Mouse (Mus musculus) WW6 (cell line): ENCODE measurements at regions not wholly inside any gene's neighbourhood (a gene's known extent, or its start where the extent isn't known, plus 50 kb on each side); places are given as distances from the start of the nearest gene placed in this dataset.
A peak's percentile ranks its signal among the peaks of the same experiment; 100 is the strongest.

ENCODE experiments used
- DNase-seq: peaks from one replicate; pipeline ENCODE4 v3.0.0-alpha.2; 2013; ENCODE audit warnings: low read depth, low spot score

DNA sequence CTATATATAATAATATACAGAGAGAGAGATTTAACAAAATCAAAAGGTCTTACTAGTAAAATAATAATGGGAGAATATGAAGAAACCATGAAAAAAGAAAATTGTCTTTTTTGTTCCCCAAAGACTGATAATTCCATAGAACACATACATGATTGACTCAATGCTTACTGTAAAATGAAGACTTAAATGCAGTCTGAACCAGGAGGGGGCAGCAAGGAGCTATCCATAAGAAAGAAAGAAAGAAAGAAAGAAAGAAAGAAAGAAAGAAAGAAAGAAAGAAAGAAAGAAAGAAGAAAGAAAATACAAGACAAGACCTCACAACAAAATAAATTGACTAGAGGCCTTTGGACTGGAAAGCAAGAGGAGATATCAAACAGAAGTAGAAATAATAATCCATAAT is 868.8 kb upstream of the Acvr2a start:
- no peak for DNase-seq

DNA sequence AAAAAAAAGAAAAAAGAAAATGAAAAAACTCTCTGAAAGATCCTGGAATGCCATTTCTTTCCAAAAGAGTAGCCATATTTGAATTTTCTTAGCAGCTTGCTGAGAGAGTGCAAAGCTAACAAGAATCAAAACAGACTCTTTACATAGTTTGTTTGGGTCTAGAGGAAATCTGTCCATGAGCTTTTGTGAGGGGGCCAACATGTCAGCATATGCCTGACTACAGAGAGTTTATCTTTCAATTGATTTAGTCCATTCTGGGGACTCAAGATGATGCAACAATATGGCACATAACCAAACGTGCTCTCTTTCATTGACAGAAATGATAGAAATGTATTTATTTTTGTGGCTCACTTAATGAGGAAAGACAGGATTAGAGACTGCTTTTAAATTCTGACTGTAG is 822.8 kb upstream of the Acvr2a start:
- no peak for DNase-seq

DNA sequence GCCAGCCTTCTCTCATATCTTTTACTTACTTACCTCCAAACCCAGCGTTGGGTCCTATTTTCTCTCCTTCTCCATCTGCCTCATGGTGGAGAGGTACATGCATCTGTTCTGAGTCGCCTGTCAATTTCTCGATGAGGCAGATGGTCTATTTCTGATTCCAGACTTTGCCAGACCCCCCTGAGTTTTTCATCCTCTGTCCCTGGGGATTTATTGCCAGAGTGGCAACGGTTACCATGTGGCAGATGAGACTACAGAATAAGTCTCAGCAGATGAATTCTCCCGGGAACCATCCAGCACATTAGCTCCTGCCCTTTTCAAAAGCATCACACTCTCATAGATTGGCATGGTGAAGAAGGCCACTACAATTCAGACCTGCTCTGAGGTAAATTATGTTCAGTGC is 819.7 kb upstream of the Acvr2a start:
- no peak for DNase-seq

DNA sequence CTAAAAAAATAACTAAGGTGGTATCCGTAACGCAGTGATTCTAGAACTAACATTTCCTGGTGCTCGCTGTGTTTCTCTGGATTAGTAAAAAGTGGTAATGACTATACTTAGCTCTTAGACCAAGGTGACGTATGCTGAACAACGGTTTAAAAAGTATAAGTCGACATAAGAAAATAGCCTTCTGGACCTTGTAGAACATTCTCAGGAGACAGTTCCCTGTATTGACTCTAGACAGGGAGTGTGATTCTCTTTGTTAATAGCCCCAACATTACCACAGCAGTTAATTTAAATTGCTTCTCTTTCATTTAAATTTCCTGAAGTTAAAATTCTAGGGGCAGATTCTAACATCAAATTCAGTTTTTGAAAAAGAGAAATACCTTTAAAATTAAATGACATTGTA is 812.7 kb upstream of the Acvr2a start:
- DNase-seq: no peak

DNA sequence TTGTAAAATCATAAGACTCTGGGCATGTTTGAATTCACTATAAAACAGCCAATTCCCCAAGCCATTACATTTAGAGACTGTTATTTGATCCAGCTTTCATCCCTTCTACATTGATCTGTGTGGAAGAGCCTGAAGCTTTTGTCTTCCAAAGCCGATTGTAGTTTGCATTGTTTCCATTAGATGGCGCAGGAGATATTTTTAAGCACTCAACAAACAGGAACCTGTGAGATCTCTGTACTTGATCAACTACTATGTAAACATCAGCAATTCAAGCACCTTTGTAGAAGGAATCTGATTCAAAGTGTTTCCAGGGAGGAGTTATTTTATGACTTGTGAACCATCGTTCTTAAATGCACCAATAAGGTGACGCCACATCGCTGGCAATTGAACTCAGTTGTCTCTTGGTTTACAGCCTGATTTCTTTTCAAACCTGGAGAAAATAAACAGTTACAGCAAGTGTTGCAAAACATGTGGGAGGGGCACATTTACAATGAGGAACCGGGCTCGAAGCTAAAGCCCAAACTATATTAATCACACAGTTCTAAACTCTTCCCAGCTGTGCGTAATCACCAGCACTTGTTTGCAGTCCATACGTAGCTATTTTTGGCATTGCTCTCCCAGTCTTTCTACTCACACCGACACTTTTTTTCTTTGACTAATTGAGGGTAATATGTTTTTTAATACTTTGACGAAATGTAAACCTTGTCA is 812.0 kb upstream of the Acvr2a start:
- peak; percentile 55 for DNase-seq

DNA sequence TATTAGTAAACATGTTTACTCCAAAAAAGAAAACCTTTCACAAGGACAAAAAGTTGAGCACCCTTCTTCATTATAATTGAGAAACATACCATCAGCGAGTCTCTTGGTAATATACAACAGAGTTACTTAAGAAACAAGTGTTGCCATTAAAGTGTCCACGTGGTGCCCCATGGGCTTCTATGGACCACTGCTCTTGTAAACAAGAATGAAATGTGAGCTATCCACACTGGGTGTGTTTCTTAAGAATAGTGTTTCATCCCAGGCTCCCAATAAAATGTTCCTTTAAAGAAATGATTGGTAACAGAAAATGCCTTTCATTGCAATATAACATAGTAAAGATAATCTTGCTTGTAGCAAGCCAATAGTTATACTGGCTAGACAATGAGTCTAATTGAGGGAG is 803.6 kb upstream of the Acvr2a start:
- no peak for DNase-seq

DNA sequence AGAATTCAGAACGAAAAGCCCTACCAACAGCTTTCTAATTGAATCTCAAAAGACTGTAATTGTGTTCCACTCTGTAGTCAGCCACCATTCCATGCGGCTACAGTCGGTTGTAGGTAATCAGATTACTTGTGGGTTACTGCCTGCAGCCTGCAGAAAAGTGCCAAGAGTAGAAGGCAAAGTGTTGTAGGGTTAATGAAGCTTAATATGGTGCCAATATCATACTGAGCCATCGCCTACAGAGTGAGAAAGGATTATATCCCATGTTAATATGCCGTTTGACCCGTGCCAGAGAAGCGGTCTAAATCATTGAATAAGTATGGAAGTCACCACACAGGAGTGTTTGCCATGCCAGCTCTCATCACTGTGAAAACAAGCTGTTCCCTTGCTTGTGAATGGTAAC is 786.4 kb upstream of the Acvr2a start:
- DNase-seq: no peak

DNA sequence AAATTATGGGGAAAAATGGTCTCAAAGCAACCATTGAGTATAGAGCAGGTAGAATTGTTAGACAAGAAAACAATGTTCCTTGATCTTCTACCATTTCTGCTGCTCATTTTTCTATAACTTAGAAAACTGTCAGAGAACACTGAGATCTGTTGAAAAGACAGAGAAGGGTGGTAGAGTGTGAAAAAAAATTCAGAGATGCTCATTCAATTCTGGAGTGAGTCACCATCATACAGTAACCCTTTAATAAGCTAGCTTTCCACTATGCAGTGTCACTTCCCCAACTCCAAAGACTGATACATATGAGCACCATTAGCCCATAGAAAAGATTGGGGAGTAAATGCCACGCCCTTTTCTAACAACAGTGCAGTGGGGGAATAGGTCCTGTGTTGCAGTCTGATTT is 752.5 kb upstream of the Acvr2a start:
- no peak for DNase-seq

DNA sequence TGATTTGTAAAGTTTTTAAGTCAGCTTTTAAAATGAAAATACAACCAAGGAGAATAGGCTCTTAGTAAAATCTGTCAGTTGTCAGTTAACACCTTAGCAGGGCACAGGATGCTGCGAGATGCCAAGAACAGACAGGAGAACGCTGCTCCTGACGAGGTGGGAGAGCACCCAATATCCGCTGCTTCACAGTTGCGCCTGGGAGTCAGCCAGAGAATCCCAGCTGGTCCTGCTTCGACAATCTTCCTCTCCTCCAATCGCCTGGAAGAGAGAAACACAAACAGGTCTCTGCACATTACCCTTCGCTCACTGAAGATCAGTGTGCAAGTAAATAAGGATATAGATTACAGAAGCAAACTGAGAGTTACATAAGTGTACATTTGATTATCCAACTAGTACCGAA is 750.5 kb upstream of the Acvr2a start:
- DNase-seq: no peak

DNA sequence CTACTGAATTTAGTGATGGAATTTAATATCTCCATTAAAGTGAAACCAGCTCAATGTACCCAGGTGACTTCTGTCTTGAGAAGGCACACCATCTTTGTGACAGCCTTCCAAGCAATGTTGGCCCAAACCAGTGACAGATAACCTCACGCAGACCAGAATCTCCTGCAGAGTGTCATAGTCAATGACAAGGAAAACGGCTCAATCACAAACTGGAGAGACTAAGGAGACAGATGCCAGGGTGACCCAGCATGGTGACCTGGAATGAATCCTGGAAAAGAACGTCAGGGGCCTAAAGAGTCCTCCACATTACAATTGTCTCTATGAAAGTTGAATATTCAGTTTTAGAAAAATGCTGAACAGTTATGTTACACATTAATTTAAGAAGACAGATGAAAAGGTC is 748.7 kb upstream of the Acvr2a start:
- no peak for DNase-seq

DNA sequence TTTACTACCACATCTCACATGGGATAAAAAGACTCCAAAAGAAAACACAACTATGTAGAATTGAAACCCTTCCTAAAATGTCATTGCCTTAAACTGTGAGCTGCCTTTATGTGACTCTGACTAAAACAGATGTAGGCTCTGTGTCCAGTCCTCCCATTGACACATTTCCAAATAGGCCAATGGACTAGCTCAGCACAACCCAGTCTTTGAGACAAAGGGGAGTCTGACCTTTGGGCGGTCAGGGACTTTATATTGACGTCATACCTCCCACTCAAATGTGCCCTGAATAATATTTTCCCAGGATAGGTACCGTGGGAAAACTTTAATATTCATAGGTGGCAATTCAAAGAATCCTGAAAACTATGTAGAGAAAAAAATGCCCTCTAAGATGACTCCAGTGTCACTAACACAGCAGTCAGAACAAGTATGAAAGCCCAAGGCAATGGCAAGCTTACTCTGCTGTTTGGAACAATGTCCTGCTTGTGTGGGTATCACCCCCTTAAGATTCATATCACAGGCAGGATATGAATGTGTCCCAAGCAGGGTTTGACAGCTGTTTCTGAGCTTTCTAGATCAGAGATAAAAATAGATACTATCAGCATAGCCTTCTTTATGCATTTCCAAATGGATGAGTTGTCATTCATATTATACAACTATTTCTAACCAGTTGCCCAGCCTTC is 731.6 kb upstream of the Acvr2a start:
- no peak for DNase-seq

DNA sequence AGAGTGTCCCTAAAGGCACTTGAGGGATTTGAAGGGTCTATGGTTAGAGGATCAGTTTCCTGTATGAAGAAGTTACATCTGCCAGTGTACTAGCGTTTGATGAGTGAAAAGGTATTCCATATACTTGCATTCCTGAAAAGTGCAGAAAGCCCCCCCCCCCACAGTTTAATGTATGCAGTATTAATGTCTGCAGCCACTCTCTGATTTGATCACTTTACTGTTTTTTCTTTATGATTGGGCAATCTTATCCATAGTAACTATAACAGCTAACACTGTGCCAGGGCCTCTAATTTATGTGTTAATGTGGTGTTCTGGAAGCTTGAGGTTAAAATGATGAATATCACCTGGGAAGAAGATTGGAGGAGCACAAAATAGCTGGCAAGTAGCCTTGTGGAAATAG is 715.6 kb upstream of the Acvr2a start:
- no peak for DNase-seq

DNA sequence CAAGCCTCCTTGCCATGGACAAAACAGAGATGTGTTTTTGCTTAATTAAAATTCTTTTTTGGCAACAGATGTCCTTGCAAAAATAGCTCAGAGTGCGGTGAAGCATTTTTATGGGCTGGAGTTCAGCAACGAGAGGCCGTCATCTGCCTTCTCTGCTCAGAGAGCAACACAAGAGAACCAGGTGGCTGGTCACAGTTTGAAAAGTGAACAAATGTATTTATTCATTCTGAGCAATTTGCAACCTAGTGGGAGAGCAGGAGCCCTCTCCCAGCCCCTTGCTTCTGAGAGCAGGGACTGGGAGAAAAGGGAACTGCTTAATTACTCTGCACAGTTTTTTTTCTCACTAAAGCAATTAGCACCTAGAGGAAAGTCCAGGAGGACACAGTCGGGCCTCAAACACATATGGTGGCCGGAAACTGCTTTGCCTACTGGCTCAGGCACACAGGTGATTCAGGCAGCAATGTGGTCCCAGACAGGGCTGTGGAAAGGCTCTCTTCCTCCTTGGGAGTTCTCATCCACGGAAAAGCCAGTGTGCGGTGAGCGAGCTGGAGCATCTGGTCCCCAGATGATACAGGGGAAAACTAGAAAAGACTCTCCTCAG is 714.9 kb upstream of the Acvr2a start:
- no peak for DNase-seq

DNA sequence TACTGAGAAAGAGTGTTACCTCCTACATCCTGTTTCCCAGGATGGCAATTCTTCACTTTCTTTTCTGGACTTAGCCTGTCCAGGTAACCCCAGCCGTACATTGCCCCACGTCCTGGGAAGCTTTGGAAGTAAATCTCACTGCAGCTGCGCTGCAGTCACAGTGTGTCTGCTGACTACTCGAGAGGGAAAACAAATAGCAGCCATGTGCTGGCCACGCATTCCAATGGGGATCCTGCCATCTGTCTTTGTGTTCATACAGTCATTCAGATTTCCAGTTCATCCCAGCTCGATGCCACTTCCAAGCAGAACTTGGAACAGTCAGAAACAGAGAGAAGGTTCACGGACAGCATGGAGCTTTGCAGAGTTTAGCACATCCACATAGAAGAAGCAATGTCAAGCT is 690.2 kb upstream of the Acvr2a start:
- no peak for DNase-seq

DNA sequence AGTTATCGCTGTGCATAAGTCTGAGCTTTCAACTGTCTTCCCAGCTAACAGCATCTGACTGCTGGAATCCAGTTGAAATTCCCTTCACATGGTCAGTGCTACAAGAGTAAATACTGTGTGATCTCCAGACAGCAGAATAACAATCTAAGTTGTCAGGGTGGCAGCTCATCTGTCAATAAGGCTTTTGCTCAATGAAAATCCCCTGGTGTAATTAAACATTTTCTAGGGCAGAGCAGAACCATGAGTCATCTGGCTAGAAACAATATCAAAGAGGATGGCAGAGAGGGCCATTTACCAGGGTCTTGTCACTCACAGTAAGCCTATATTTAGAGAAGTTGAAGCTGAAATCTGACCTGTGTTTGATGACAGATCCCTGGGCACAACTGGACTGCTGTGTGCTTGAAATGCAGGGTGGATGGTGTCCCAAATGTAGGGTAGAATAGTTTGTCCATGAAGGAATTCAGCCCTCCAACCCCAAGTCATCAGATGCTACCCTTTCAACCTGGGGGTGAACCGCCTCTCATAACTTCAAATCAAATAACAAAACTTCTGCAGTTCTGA is 675.8 kb upstream of the Acvr2a start:
- no peak for DNase-seq

DNA sequence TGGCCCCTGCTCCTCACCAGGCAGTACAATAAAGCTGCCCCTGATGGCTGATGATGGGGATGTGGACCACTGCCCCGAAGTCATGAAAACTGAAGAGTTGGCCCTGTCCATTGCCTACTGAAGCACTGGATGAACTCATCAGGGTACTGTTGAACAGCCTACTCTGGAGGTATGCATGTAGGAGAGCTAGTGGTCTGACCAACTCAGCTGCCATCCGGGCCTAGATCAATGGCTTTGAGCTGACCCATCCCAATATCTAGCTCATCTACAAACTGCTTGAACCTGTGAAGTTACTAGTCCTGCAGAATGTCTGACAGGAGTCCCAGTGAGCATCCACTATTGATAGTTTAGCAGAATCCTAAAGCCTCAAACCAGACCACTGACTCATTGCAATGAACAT is 672.6 kb upstream of the Acvr2a start:
- no peak for DNase-seq

DNA sequence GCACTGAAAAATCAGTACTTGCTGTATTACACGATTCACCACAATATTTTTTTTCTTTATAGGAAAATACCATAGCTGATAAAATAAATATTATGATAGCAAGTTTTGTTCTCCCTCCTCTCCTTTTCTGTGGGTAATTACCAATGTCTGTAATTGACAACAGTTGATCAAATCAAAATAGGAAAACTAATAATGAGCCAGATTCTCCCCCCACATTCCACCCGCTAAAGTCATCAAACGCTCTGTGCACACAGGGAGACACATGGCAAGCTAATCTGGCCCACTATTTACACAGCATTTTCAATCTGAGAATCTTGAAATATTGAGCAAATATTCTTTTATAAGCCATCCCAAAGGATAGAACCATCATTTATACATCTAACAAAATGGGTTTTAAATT is 659.2 kb upstream of the Acvr2a start:
- no peak for DNase-seq

DNA sequence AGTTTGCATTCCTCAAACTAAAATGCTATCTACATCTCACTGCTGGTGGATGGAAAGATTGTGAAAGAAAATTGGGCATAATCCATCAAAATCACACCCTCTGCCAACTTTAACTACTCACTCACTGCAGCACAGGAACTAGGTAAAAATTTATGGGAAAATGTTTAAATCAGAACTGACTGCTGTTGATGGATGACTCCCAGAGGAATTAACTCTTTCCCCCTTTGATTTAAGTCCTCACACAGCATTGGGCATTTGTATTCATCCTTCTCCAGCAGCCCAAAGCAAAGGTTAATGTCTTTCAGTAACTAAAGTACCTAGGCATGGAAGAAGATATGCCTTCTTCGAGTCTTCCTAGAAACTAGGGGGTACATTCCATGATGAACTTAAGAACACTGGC is 641.3 kb upstream of the Acvr2a start:
- DNase-seq: no peak

DNA sequence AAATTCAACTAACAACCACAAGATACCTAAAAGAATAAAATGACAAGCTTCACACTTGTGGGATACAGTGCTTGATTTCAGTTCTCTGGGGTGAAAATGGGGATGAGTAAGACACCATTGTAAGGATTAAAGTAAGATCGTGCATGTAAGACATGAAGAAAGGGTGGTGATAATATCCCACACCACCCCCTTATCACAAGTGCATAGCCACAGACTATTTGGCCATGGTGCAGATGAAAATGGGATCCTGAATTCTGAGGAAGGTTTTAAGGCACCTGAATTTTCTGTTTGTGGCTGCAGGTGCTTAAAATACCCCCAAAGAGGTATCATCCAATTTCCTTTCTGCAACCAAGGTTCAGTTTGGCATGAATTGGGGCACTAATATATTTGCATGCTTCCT is 627.7 kb upstream of the Acvr2a start:
- DNase-seq: no peak

DNA sequence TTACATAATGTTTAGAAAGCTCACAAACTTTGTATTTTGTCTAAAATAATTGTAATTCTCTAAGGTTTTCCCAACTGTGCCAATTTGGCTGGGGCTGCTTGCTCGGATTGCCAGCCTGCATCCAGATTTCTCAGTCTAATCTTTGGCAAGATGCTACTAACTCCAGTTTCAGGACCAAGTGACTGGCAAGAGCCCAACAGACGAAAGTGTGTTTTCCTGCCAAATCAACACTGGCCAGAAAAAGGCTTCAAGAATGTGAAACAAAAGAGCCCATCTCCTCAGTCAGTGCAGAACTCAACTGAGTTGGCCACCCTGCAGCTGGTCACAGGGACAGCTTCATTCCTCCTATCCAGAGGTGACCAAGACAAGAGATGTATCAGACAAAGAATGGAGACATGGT is 627.3 kb upstream of the Acvr2a start:
- DNase-seq: no peak

DNA sequence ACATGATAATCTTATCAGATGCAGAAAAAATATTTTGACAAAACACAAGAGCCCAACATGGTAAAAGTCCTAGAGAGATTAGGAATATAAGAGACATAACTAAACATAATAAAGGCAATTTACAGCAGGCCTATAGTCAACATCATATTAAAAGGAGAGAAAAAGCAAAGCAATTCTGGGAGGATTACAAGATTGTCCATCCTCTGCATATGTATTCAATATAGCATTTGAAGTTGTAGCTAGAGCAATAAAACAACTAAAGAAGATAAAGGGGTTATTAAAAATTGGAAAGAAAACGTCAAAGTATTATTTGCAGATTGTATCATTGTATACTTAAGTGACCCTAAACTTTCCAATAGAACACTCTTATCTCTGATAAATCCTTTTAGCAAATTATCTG is 602.1 kb upstream of the Acvr2a start:
- no peak for DNase-seq

DNA sequence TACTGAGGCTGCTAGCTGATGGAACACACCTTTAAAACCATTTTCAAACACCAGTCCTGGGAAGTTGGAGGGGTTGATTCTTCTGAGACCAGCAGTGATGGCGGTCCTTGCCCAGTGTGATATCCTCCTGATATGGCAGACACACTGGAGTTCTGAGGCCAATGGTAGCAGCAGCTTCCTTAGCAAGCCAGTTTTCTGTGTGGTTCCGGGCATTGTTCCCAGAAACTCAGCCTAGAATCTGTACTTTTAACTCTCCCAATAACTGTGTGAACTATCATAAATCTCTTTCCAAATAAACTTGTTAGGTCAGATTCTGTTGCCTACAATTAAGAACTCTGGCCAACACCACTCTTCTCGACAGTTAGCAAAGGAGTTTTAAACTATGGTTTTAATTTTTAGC is 593.1 kb upstream of the Acvr2a start:
- DNase-seq: no peak
